Mouse (Mus musculus) C2C12 (cell line): ENCODE data around the gene Cnot11.

ENCODE experiments used
- CEBPB ChIP-seq: IDR thresholded peaks from one replicate; pipeline ENCODE4 v1.6.1; 2011; ENCODE audit warnings: low read depth, mild to moderate bottlenecking, control low read depth, moderate library complexity
- CTCF ChIP-seq: IDR thresholded peaks from one replicate; pipeline ENCODE4 v1.5.1; 2011; ENCODE audit not compliant: control insufficient read depth, insufficient read depth, insufficient read length
- MAX ChIP-seq: IDR thresholded peaks from one replicate; pipeline ENCODE4 v1.6.1; 2011; ENCODE audit warnings: mild to moderate bottlenecking, control low read depth
- MYOD1 ChIP-seq: IDR thresholded peaks from one replicate; pipeline ENCODE4 v1.6.1; 2011; ENCODE audit warnings: low read depth; ENCODE audit not compliant: control insufficient read depth, insufficient read length
- MYOG ChIP-seq: IDR thresholded peaks from one replicate; pipeline ENCODE4 v1.6.1; 2011; ENCODE audit not compliant: control insufficient read depth, insufficient read length; ENCODE audit errors: extremely low read depth
- USF1 ChIP-seq: IDR thresholded peaks from one replicate; pipeline ENCODE4 v1.6.1; 2011; ENCODE audit warnings: low read depth, mild to moderate bottlenecking, control low read depth, moderate library complexity

DNA sequence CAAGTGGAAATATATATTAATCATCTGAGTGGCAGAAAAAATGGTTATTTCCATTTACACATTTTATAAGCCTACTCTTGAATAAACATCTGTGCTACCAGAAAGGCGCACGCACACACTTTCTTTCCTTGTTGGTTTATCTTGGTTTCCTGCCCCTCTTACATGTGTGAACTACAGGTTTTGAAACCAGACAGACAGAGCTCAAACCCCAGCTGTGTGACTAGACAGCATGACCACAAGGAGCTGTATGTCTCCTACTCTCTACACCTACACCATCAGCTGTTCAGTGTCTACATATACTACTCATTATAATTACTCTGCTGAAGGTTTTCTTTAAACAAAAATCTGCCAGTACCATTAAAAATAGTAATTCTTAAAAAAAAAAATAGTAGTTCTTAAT lies 24.2 kb downstream of the Cnot11 start:
- TF ChIP-seq CTCF (no peak), MYOD1 (no peak), MYOG (no peak), CEBPB (no peak), USF1 (no peak), MAX (no peak)
